Mouse (Mus musculus): ENCODE measurements around the gene Stkld1.
A peak's percentile ranks its signal among the peaks of the same experiment; 100 is the strongest.
"Not testable (repeated sequence)": the region's sequence is repeated elsewhere in the genome, so short reads cannot be mapped to it uniquely, and the experiment has no call there.

The Stkld1 gene

DNA sequence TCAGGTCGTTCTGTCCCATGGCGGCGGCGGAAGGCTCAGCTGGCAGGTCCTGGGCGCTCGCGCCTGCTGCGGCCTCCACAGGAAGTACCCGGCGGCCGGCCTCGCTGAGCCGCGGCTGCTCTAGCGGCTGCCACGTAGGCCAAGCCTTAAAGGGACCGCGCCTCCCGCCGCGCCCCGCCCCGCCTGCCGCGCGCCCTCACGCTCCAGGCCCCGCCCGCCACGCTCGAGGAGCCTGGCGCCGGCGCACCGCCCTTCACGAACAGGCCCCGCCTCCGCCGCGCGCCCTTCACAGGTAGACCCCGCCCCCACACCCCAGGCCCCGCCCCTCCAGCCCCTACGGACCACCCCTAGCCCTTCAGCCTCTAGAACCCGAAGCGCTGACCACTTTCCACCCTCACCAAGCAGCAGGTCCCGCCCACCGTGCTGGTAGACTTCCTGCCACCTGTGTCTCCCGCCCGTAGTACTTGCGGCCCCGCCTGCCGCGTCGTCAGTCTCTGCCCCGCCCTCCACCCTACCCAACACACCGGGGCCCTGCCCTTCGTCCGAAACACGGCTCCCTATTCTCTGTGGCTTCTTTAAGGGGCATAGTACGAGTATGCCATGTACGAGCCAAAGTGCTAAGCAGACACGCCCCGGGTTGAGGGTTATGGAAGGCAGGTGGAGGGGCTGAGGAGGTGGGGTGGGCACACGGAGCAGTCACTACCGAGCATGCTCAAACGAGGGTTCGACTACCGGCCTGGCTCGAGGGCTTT is at the start of gene Stkld1, which contains the start of gene Surf4:
Gene Stkld1, plus strand, starts transcription at position 744 of the 752 bp plus-strand sequence.
Gene Surf4, minus strand, starts transcription at position 625 of the 752 bp plus-strand sequence.
- DNase-seq (ENCODE audit: low spot score in 2 of 2), result peak; percentile 88 to 92

DNA sequence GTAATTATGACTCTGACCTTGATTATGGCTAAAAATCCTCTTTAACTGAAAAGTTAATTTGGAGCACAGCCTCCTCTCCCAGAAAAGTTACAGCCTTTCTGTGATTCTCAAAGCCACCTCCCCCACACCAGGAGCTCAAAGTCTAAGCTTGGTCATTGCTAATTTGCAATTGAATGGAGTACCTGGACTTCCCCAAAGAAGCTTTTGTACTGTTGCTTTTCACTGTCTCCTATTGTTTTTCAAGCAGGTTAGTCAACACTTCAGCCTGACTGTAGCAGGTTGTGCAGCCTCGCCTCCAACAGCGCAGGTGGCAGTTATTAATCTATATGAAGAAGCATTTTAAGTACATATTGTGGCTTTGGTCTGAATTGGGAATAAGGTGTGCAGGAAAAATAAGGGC is 48.3 kb upstream of the Stkld1 start:
- DNase-seq (ENCODE audit: low spot score in 2 of 2), result not testable (repeated sequence)

DNA sequence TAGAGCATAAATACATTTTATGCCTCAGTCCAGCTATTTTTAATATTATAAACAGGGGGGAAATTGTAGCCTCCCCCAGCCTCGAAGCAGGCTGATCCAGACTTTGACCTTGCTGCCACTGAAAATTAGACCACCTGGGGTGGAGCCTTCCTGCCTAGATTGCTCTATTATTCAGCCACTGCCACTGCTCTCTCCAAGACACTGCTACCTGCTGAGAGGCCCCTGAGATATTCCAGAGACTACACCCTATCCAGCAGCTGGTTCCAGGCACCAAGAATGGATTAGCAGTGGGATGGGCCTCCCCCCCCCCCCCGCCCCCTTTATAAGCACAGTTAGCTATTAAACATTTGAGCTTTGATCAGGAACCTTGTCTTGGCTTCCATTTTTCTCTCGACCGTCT is 47.7 kb upstream of the Stkld1 start:
- not testable (repeated sequence) for DNase-seq (ENCODE audit: low spot score in 2 of 2)

DNA sequence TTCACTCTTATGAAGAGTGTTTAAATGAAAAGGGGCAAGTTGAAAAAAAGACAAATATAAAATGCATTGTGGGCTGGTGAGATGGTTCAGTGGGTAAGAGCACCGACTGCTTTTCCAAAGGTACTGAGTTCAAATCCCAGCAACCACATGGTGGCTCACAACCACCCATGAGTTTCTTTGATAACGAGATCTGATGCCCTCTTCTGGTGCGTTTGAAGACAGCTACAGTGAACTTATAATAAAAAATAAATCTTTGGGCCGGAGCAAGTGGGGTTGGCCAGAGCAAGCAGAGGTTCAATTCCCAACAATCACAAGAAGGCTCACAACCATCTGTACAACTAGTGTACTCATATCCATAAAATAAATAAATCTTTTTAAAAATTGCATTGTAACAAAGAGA is 37.9 kb upstream of the Stkld1 start:
- no peak for DNase-seq (ENCODE audit: low spot score in 2 of 2)

GRCm38 (mm10) chr2:26900731-26901130 is 33.1 kb upstream of the Stkld1 start:
- no peak for DNase-seq (ENCODE audit: low spot score in 2 of 2)

- no peak for DNase-seq (ENCODE audit: low spot score in 2 of 2)
Measured at GRCm38 (mm10) chr2:26901834-26902400, 31.9 kb upstream of the Stkld1 start.

GRCm38 (mm10) chr2:26902467-26903220 is 31.2 kb upstream of the Stkld1 start, which contains the start of gene Surf6:
Gene Surf6, minus strand, starts transcription at chr2:26902879.
- peak; percentile 96 to 98 for DNase-seq (ENCODE audit: low spot score in 2 of 2)

DNA sequence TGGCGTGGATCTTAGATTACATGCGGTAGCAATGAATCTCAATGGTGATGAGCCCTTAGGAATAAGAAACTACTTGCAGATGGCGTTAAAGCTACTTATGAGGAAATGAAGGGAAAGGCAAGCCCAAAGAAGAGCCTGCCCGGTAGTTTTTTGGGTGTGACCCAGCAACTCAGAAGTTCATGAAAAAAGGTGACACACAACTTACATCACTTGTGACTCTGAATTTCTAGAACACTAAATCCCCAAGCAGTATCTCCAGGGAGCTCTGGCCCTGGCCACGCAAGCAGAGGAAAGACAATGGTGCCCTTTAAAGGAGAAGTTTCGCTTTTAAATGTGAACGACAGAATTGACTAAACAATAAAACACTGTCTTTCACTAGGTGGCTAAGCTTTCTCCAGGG is 30.5 kb upstream of the Stkld1 start:
- DNase-seq (ENCODE audit: low spot score in 2 of 2), result no peak

DNA sequence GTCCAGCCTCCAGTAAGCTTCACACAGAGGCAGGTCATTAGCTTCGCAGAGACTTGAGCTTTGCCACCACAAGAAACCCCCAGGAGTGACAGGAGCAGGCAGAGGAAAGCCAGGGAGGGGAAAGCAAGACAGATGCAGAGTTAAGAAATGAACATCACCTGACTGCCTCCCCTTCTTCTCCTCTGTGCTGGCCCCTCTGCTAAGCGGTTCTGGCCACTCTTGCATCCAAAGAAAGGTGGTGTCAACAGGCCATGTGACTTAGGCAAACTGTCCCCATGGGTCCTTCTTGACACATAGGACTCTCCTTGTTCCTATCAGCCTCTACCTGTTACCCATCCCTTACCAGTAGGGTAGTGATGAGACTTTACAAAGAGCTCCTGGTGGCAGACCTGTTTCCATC is 27.9 kb upstream of the Stkld1 start:
- no peak for DNase-seq (ENCODE audit: low spot score in 2 of 2)

- DNase-seq (ENCODE audit: low spot score in 2 of 2), result no peak
Measured at GRCm38 (mm10) chr2:26906431-26906830, 27.4 kb upstream of the Stkld1 start.

GRCm38 (mm10) chr2:26907109-26907508 is 26.7 kb upstream of the Stkld1 start:
- no peak for DNase-seq (ENCODE audit: low spot score in 2 of 2)

- no peak for DNase-seq (ENCODE audit: low spot score in 2 of 2)
Measured at GRCm38 (mm10) chr2:26908710-26909386, 25.0 kb upstream of the Stkld1 start.

- no peak for DNase-seq (ENCODE audit: low spot score in 2 of 2)
Measured at GRCm38 (mm10) chr2:26909387-26909784, 24.5 kb upstream of the Stkld1 start.

GRCm38 (mm10) chr2:26910124-26910993 is 23.5 kb upstream of the Stkld1 start, which contains the start of the genes Med22 and Rpl7a:
Gene Med22, minus strand, starts transcription at chr2:26910677.
Gene Rpl7a, plus strand, starts transcription at chr2:26910764.
- DNase-seq (ENCODE audit: low spot score in 2 of 2), result peak; percentile 98 to 99

GRCm38 (mm10) chr2:26910994-26911765 is 22.7 kb upstream of the Stkld1 start:
- DNase-seq (ENCODE audit: low spot score in 2 of 2), result peak; percentile 40 to 43

DNA sequence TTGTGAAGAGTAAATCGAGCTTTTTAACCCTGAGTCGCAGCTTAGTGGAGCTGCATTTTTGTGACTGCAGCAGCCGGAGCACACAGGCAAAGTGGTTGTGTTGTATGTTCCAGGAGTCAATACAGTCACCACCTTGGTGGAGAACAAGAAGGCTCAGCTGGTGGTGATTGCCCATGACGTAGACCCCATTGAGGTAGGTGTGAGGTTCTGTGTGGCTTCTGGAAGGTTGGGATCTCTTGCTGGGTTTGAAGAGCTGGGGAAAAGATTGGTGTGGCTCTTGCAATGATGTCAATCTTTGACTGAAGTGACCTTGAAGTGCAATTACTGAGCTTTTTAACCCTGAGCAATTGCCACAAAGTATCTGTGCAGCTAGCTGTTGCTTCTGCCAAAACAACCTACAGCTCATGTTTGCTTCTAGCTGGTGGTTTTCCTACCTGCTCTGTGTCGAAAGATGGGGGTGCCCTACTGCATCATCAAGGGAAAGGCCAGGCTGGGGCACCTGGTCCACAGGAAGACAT is 21.5 kb upstream of the Stkld1 start:
- no peak for DNase-seq (ENCODE audit: low spot score in 2 of 2)

GRCm38 (mm10) chr2:26913416-26914147 is 20.3 kb upstream of the Stkld1 start:
- no peak for DNase-seq (ENCODE audit: low spot score in 2 of 2)

GRCm38 (mm10) chr2:26914148-26914941 is 19.5 kb upstream of the Stkld1 start:
- DNase-seq (ENCODE audit: low spot score in 2 of 2), result no peak

Measured in right cerebral cortex, postnatal 36 days (tissue).